Mouse (Mus musculus) heart, postnatal 0 days (tissue): ENCODE data around the gene Siah2. TPM values are rescaled to one million over a fixed set of nuclear protein-coding genes. Genes with fewer than 3 reads are reported as not detected.

Experiments
- ATAC-seq: fragments of 200-750 bp; cut with Nextera tagmentation; 2 replicates; pipeline ENCODE4 v1.8.0; 2017; ENCODE audit warnings: low read depth, moderate number of reproducible peaks, moderate library complexity; ENCODE audit not compliant: insufficient read depth
- DNase-seq: peaks from one replicate; pipeline ENCODE4 v3.0.0-alpha.2; 2016; ENCODE audit warnings: low spot score
- H3K27ac ChIP-seq: fragments of 300-500 bp; sonication (generic); 2 replicates; pipeline ENCODE4 v1.5.1; 2014; ENCODE audit warnings: low read depth, mild to moderate bottlenecking
- H3K27me3 ChIP-seq: fragments of 300-500 bp; sonication (generic); 2 replicates; pipeline ENCODE4 v1.6.1; 2014; ENCODE audit warnings: low read length, mixed read lengths; ENCODE audit not compliant: control insufficient read depth, insufficient read depth
- H3K36me3 ChIP-seq: fragments of 300-500 bp; sonication (generic); replicated peaks from 2 replicates; pipeline ENCODE4 v1.6.1; 2014; ENCODE audit warnings: low read length, mixed read lengths; ENCODE audit not compliant: control insufficient read depth, insufficient read depth
- H3K4me1 ChIP-seq: fragments of 300-500 bp; sonication (generic); 2 replicates; pipeline ENCODE4 v1.6.1; 2014; ENCODE audit warnings: antibody characterized with exemption; ENCODE audit not compliant: control insufficient read depth, insufficient read depth
- H3K4me2 ChIP-seq: fragments of 300-500 bp; sonication (generic); 2 replicates; pipeline ENCODE4 v1.6.1; 2014; ENCODE audit warnings: low read depth, mild to moderate bottlenecking, low read length, moderate library complexity
- H3K4me3 ChIP-seq: fragments of 300-500 bp; sonication (generic); 2 replicates; pipeline ENCODE4 v1.5.1; 2014; ENCODE audit warnings: low read depth, low read length
- H3K9ac ChIP-seq: fragments of 300-500 bp; sonication (generic); replicated peaks from 2 replicates; pipeline ENCODE4 v1.6.1; 2014; ENCODE audit warnings: low read depth, low read length, mixed read lengths
- H3K9me3 ChIP-seq: fragments of 300-500 bp; sonication (generic); replicated peaks from 2 replicates; pipeline ENCODE4 v1.6.1; 2016; ENCODE audit warnings: low read length; ENCODE audit not compliant: control insufficient read depth
- CTCF ChIP-seq: IDR thresholded peaks from 2 replicates; pipeline ENCODE4 v1.5.1; 2016; ENCODE audit warnings: antibody characterized with exemption, control low read depth, low read depth
- EP300 ChIP-seq: IDR thresholded peaks from 2 replicates; pipeline ENCODE4 v1.6.1; 2016; ENCODE audit warnings: antibody characterized with exemption, low read depth
- whole genome bisulfite sequencing: fragments of 180-500 bp; shearing (Covaris S2); extraction: QIAGEN DNeasy Blood & Tissue Kit; methylation state at CpG from one replicate; pipeline ENCODE4 v1.1.7; 2014; 5-methylcytosine and 5-hydroxymethylcytosine counted together
- polyA plus RNA-seq: library from polyadenylated mRNA; unstranded; fragments of >200 nt; fragmentation: Nextera tagmentation; extraction: Ambion mirVana; gene quantifications from 2 replicates; pipeline ENCODE4 v1.2.1, GENCODE M21; 2015
- total RNA-seq: library from RNA; depleted of rRNA; stranded (reverse); fragments of >200 nt; gene quantifications from 2 replicates; pipeline ENCODE4 v1.2.3, GENCODE M21; 2014; ENCODE audit warnings: low replicate concordance; rRNA removed

Gene Siah2
- total and polyA plus RNA-seq, 2 experiments from 2014 or later, result 5.1 to 14.5 TPM

DNA sequence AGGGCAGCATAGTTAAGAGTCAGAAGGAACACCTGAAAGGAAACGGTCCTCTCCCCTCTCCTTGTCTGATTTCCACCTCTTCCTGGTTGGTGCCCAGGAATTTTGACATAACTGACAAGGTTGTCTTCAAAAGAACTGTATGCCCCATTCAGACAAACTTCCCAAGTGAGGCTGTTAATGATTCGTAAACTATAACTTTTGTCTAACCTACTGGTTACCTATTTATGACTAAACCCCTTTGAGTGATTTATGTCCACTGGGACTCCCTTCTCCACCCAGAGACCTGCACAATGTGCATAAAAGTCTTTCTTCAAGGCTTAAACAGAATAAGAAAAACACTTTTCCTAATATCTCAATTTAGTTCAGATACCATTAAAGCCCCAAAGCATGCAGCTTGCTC lies 45.0 kb downstream of the Siah2 start:
- no peak for TF ChIP-seq EP300
- TF ChIP-seq CTCF, result no peak
- 79% methylated on average over 2 of the region's 2 CpGs for WGBS

GRCm38 (mm10) chr3:58646180-58646579 lies 46.0 kb downstream of the Siah2 start:
- H3K27ac ChIP-seq, result no peak overlapping the region
- TF ChIP-seq CTCF (no peak), EP300 (no peak)
- no peak overlapping the region for H3K4me3 ChIP-seq
- no peak overlapping the region for H3K9ac ChIP-seq
- H3K36me3 ChIP-seq, result no peaks in the 10 kb centered on the region
- H3K4me1 ChIP-seq, result no peaks in the 10 kb centered on the region
- H3K27me3 ChIP-seq, result no peaks in the 10 kb centered on the region
- H3K4me2 ChIP-seq, result no peak overlapping the region
- no peak for DNase-seq
- ATAC-seq, result no peak
- H3K9me3 ChIP-seq, result no peaks in the 10 kb centered on the region
- 61% methylated on average over 4 of the region's 4 CpGs for WGBS

More for the DNA sequence above, 45.0 kb downstream of the Siah2 start:
- no peak for ATAC-seq
- no peak for DNase-seq
- H3K36me3 ChIP-seq, result no peaks in the 10 kb centered on the region
- H3K27me3 ChIP-seq, result no peaks in the 10 kb centered on the region
- no peak overlapping the region for H3K9ac ChIP-seq
- H3K4me2 ChIP-seq, result no peak overlapping the region
- H3K9me3 ChIP-seq, result no peaks in the 10 kb centered on the region
- no peak overlapping the region for H3K4me3 ChIP-seq
- H3K27ac ChIP-seq, result no peak overlapping the region
- H3K4me1 ChIP-seq, result no peaks in the 10 kb centered on the region

DNA sequence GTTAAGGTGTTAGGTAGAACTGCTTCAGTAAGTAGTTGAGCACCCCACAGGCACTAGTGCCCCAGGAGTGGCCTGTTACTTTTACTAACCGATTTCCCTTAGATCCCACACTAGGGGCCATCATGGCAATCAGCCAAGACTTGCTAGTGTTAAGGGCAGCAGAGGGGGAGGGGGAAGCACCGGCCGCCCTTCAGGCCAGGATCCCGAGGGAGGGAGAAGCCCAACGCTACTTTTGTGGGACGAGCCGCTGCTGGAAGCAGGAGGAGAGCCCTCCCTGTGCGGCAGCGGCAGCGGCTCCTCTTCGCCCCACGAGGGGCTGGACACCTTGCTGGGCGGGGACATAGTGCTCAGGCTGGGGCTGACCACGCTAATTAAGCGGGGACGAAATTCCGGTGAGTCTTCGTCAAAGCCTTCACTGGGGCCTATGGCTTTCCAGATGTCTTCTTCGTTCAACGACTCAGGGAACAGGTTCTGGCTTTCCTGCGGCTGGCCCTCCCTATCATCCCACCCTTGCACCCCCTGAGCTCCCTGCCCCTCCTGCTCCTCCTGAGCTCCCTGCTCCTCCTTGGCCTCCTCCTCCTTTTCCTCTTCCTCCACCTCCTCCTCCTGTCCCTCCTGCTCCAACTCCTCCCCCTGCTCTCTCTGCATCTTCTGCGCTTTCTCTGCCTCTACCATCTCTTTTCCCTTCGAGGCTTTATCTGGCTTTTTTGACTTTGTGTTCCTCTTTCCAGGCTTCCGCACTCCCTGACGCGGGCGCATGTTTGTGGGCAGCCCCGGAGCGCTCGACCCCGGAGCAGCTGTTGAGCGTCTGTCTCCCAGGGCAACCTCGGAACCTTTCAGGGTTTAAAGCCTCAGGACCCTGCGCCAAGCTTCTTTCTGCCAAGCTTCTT lies 55.5 kb downstream of the Siah2 start, which contains the start of gene Erich6:
Erich6 (minus strand) TSS at position 802 of the 890 bp plus-strand sequence.
- no peak for TF ChIP-seq EP300
- TF ChIP-seq CTCF, result no peak
- no peak within 1 kb of the TSS for H3K27ac ChIP-seq

GRCm38 (mm10) chr3:58631693-58632092 lies 60.5 kb downstream of the Siah2 start:
- Histone ChIP-seq H3K4me2 (no peak overlapping the region), H3K9ac (no peak overlapping the region), H3K9me3 (no peaks in the 10 kb centered on the region), H3K27ac (no peak overlapping the region), H3K27me3 (no peaks in the 10 kb centered on the region), H3K4me1 (peaks cover 5% of the 10 kb centered on the region; the same call in 1 of the 2 replicates), H3K4me3 (no peak overlapping the region), H3K36me3 (no peaks in the 10 kb centered on the region)
- 65% methylated on average over 2 of the region's 2 CpGs for whole genome bisulfite sequencing
- TF ChIP-seq EP300 (no peak), CTCF (no peak)
- no peak for ATAC-seq
- no peak for DNase-seq

More for the DNA sequence above, 55.5 kb downstream of the Siah2 start, which contains the start of gene Erich6:
- Histone ChIP-seq H3K4me2 (peak within 1 kb of the TSS; percentile 91), H3K36me3 (no peaks in the 10 kb centered on the region), H3K4me3 (peak within 1 kb of the TSS; percentile 52), H3K27me3 (no peaks in the 10 kb centered on the region), H3K4me1 (peaks cover 6% of the 10 kb centered on the region; the same call in 1 of the 2 replicates), H3K9ac (peak within 1 kb of the TSS; percentile 36), H3K9me3 (no peaks in the 10 kb centered on the region; the same call in 1 of the 2 replicates)
- WGBS, result under 1% methylated on average over 34 of the region's 34 CpGs
- DNase-seq (peak; percentile 10), ATAC-seq (peak; percentile 55)

GRCm38 (mm10) chr3:58624981-58625380 lies 67.2 kb downstream of the Siah2 start:
- Histone ChIP-seq H3K27me3 (no peaks in the 10 kb centered on the region), H3K9ac (no peak overlapping the region), H3K27ac (no peak overlapping the region), H3K4me2 (no peak overlapping the region), H3K36me3 (no peaks in the 10 kb centered on the region), H3K4me3 (no peak overlapping the region), H3K4me1 (no peaks in the 10 kb centered on the region), H3K9me3 (no peaks in the 10 kb centered on the region)
- ATAC-seq (no peak), DNase-seq (no peak)
- WGBS, result 61% methylated on average over 4 of the region's 4 CpGs
- TF ChIP-seq EP300 (no peak), CTCF (no peak)

Other genes starting within 250 kb of the Siah2 start
- gene Eif2a, start 166.6 kb downstream of the Siah2 start, total RNA-seq, result 45.3 and 69.3 TPM in 2 replicates
- 27.6 and 29.1 TPM in 2 replicates for gene Eif2a, start 166.6 kb downstream of the Siah2 start, polyA plus RNA-seq
- 59.5 and 59.7 TPM in 2 replicates for gene Serp1, start 166.5 kb downstream of the Siah2 start, total RNA-seq
- gene Serp1, start 166.5 kb downstream of the Siah2 start, polyA plus RNA-seq, result 59.5 and 60.7 TPM in 2 replicates
- 147 and 177 TPM in 2 replicates for gene Selenot, start 115.8 kb downstream of the Siah2 start, total RNA-seq
- 17.1 and 17.9 TPM in 2 replicates for gene Selenot, start 115.8 kb downstream of the Siah2 start, polyA plus RNA-seq
- gene Erich6, start 55.2 kb downstream of the Siah2 start, total RNA-seq, result not detected in 2 replicates
- 0.08 TPM in 1 of 2 replicates, not detected in the other for gene Erich6, start 55.2 kb downstream of the Siah2 start, polyA plus RNA-seq
- 0.23 and 0.27 TPM in 2 replicates for gene Mindy4b-ps, start 129.9 kb upstream of the Siah2 start, total RNA-seq
- gene Mindy4b-ps, start 129.9 kb upstream of the Siah2 start, polyA plus RNA-seq, result 0.16 and 0.52 TPM in 2 replicates
- not detected in 2 replicates for gene Clrn1, start 192.9 kb upstream of the Siah2 start, total RNA-seq
- not detected in 2 replicates for gene Clrn1, start 192.9 kb upstream of the Siah2 start, polyA plus RNA-seq